Mouse (Mus musculus): Measurements from ENCODE around the gene Adad1. TPM values are rescaled to one million over a fixed set of nuclear protein-coding genes. Genes with fewer than 3 reads are reported as not detected.

Adad1 gene
- polyA plus RNA-seq, 1 experiment from 2014 or later, result 0.59 TPM

DNA sequence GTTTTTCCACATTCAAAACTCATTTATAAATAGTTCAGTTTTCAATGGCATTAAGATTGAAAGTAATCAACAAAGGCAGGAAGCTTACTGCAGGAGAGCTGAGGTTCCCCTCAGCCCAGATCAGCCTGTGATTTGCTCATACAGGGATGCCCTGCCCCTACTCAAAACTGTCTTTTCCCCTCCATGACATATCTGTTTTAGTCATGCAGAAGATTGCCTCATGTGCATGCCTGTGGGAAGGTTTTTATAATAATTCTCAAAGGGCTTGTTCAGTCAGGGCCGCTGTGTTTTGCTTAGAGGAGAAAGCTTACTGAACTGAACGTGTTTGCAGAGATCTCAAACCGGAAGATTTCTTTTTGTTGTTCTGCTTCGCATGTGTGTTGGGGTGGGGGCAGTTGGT lies 97.8 kb downstream of the Adad1 start:
- H3K9me3 ChIP-seq, result no peaks in the 10 kb centered on the region
- no peak for ATAC-seq (ENCODE audit: extremely low read depth, insufficient number of reproducible peaks, low FRiP score, low TSS enrichment)
- H3K27ac ChIP-seq (replicated peaks), result no peak overlapping the region
- H3K4me3 ChIP-seq, result no peak overlapping the region
- H3K36me3 ChIP-seq, result no peaks in the 10 kb centered on the region
- H3K9ac ChIP-seq, result no peak overlapping the region
- H3K4me1 ChIP-seq, result peaks cover 4% of the 10 kb centered on the region; the same call in 1 of the 2 replicates
- H3K27me3 ChIP-seq (replicated peaks), result no peaks in the 10 kb centered on the region
- H3K4me2 ChIP-seq, result no peak overlapping the region
- 74% methylated on average over 4 of the region's 4 CpGs for WGBS

GRCm38 (mm10) chr3:37169283-37169682 lies 106.0 kb downstream of the Adad1 start:
- Histone ChIP-seq H3K36me3 (no peaks in the 10 kb centered on the region), H3K27me3 (replicated peaks) (no peaks in the 10 kb centered on the region), H3K4me3 (no peak overlapping the region), H3K9ac (no peak overlapping the region), H3K9me3 (no peaks in the 10 kb centered on the region), H3K4me1 (no peaks in the 10 kb centered on the region), H3K4me2 (no peak overlapping the region), H3K27ac (replicated peaks) (no peak overlapping the region)
- 82% methylated on average over 2 of the region's 2 CpGs for WGBS
- ATAC-seq (ENCODE audit: extremely low read depth, insufficient number of reproducible peaks, low FRiP score, low TSS enrichment), result no peak

Other genes with a start within 250 kb of the Adad1 start
- 26.1 and 28.0 TPM in 2 replicates for gene 4932438A13Rik, start 200.4 kb upstream of the Adad1 start, polyA plus RNA-seq (2015; fragmentation: Nextera tagmentation; extraction: Ambion mirVana)
- gene Il2, start 62.4 kb downstream of the Adad1 start, polyA plus RNA-seq (2015; fragmentation: Nextera tagmentation; extraction: Ambion mirVana), result 0.23 and 0.27 TPM in 2 replicates
- gene Il21, start 169.1 kb downstream of the Adad1 start, polyA plus RNA-seq (2015; fragmentation: Nextera tagmentation; extraction: Ambion mirVana), result not detected in 2 replicates
- 4.9 and 5.0 TPM in 2 replicates for gene Bbs12, start 249.0 kb downstream of the Adad1 start, polyA plus RNA-seq (2015; fragmentation: Nextera tagmentation; extraction: Ambion mirVana)
- 1.2 and 1.3 TPM in 2 replicates for gene Cetn4, start 249.2 kb downstream of the Adad1 start, polyA plus RNA-seq (2015; fragmentation: Nextera tagmentation; extraction: Ambion mirVana)

Measured in heart, embryonic 13.5 days (tissue).